In the genomic region with DNA sequence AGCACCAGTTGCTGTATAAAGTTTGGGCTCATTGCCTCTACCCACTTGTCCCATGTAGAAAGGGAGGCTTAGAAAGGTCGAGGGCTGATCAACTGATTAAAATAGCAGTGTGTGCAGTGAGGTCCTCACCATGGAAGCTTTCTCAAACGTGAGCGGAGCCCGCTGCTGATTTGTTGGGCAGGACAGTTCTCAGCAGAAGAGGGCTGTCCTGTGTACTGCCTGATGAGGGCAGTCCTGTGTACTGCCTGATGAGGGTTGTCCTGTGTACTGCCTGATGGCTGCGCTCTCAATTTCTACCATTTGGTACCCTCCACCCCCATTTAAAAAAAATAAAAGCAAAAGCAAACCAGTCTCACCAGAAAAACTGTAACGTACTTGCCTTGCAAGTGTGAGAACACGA, we compare ENCODE assay signal across 9 mouse cellular contexts.
DNase-seq lines count a peak whose midpoint lies in the region; ATAC-seq and TF ChIP-seq lines count a peak whose summit lies in the region.
"Had no signal": no experiment of that assay in that cellular context is flagged by ENCODE, and none has a peak within 500 bp of the region (broad histone marks: within the 10 kb centered on the region; RNA-seq: fewer than 3 reads in every experiment).

No protein-coding gene starts in this region.

- no peak for TF ChIP-seq POLR2A in MEL (IDR thresholded peaks at IDR 0.05; ENCODE audit: control insufficient read depth in 1 of 2, insufficient read depth in 1 of 2, low read depth in 1 of 2, low read length in 2 of 2, poor library complexity in 1 of 2)
- TF ChIP-seq POLR2A in cerebellum, adult 2 months (IDR thresholded peaks at IDR 0.05; ENCODE audit: borderline replicate concordance, insufficient read depth, low read length): no peak

- TF ChIP-seq EP300 in MEL (IDR thresholded peaks at IDR 0.05; ENCODE audit: low read depth in 1 of 2, low read length in 2 of 2): no peak

- H3K4me1 ChIP-seq in MEL (ENCODE audit: control insufficient read depth in 1 of 2, insufficient read depth in 2 of 2, low read length in 2 of 2): peaks cover 0 to 14% of the 10 kb centered on the region in 2 experiments; a peak in 2 of 4 replicates
- H3K4me1 ChIP-seq in midbrain, embryonic 15.5 days: peaks cover 36% of the 10 kb centered on the region
- no peaks in the 10 kb centered on the region for H3K4me1 ChIP-seq in cerebellum, adult 2 months (ENCODE audit: control insufficient read depth, insufficient read depth, low read length)
- no peaks in the 10 kb centered on the region for H3K4me1 ChIP-seq in forebrain, postnatal 0 days (ENCODE audit: insufficient read depth)
- H3K4me1 ChIP-seq: embryonic facial prominence, embryonic 12.5 days had no signal

- TF ChIP-seq RAD21 in MEL (IDR thresholded peaks at IDR 0.05; ENCODE audit: low read depth, low read length): no peak

- TF ChIP-seq CTCF in MEL (IDR thresholded peaks at IDR 0.05 in 2 of 3, conservative IDR thresholded peaks at IDR 0.05 in 1 of 3; ENCODE audit: control insufficient read depth in 1 of 3, insufficient read depth in 1 of 3, low read depth in 2 of 3, low read length in 3 of 3, poor library complexity in 1 of 3, severe bottlenecking in 1 of 3): no peak
- TF ChIP-seq CTCF in cerebellum, adult 2 months (IDR thresholded peaks at IDR 0.05; ENCODE audit: borderline replicate concordance, insufficient read depth, low read depth, low read length): no peak
- no peak for TF ChIP-seq CTCF in forebrain, postnatal 0 days (IDR thresholded peaks at IDR 0.05; ENCODE audit: low read depth)

- peak; percentile 94 for DNase-seq in heart, adult 11 months
- DNase-seq in heart, postnatal 25 days (ENCODE audit: low spot score): no peak
- peak; percentile 53 for DNase-seq in MEL (ENCODE audit: low read depth, low spot score)
- peak; percentile 38 for DNase-seq in heart, postnatal 4 days
- DNase-seq in cerebellum, adult 2 months: no peak
- DNase-seq in forebrain, postnatal 0 days: no peak
- DNase-seq in adrenal gland, postnatal 4 days (ENCODE audit: low spot score in 2 of 2): no peak

- no peaks in the 10 kb centered on the region for H3K9me3 ChIP-seq in MEL (replicated peaks; ENCODE audit: insufficient read depth, low read length)
- no peaks in the 10 kb centered on the region for H3K9me3 ChIP-seq in midbrain, embryonic 15.5 days
- no peaks in the 10 kb centered on the region for H3K9me3 ChIP-seq in forebrain, postnatal 0 days (ENCODE audit: low read length)
- H3K9me3 ChIP-seq: embryonic facial prominence, embryonic 12.5 days had no signal

- ATAC-seq in midbrain, embryonic 15.5 days (replicated peaks): no peak
- no peak; the same call in 1 of the 2 replicates for ATAC-seq in forebrain, postnatal 0 days

- H3K36me3 ChIP-seq in MEL (ENCODE audit: control insufficient read depth in 1 of 2, insufficient read depth in 2 of 2, low read length in 2 of 2): peaks cover 0 to 2% of the 10 kb centered on the region in 2 experiments; a peak in 2 of 4 replicates
- no peaks in the 10 kb centered on the region for H3K36me3 ChIP-seq in midbrain, embryonic 15.5 days (replicated peaks)
- no peaks in the 10 kb centered on the region for H3K36me3 ChIP-seq in forebrain, postnatal 0 days (ENCODE audit: insufficient read depth)
- H3K36me3 ChIP-seq: embryonic facial prominence, embryonic 12.5 days had no signal

- no peaks in the 10 kb centered on the region for H3K27me3 ChIP-seq in MEL (ENCODE audit: control insufficient read depth in 1 of 2, insufficient read depth in 2 of 2, low read length in 2 of 2)
- H3K27me3 ChIP-seq in midbrain, embryonic 15.5 days (replicated peaks): no peaks in the 10 kb centered on the region
- no peaks in the 10 kb centered on the region; the same call in 1 of the 2 replicates for H3K27me3 ChIP-seq in cerebellum, adult 2 months (ENCODE audit: control insufficient read depth, insufficient read depth, low read length)
- peaks cover 10% of the 10 kb centered on the region for H3K27me3 ChIP-seq in forebrain, postnatal 0 days (ENCODE audit: insufficient read depth, low read length)
- H3K27me3 ChIP-seq: embryonic facial prominence, embryonic 12.5 days had no signal

- intact Hi-C loops in heart, postnatal 25 days (cut with DNase I): loop anchor here (5.0 kb wide), 1 partner anchor 83 kb away; a partner anchor contains a TSS

- no peaks in the 10 kb centered on the region for H3K79me2 ChIP-seq in MEL (ENCODE audit: control insufficient read depth, insufficient read depth, low read length, poor library complexity)

- no peak overlapping the region for H3K4me2 ChIP-seq in midbrain, embryonic 15.5 days
- H3K4me2 ChIP-seq in forebrain, postnatal 0 days (ENCODE audit: low read depth): no peak overlapping the region
- H3K4me2 ChIP-seq: embryonic facial prominence, embryonic 12.5 days had no signal

- no peak overlapping the region; the same call in 1 of the 2 replicates for H3K9ac ChIP-seq in MEL (ENCODE audit: control insufficient read depth, low read depth, low read length, poor library complexity, severe bottlenecking)
- no peak overlapping the region for H3K9ac ChIP-seq in midbrain, embryonic 15.5 days
- H3K9ac ChIP-seq in forebrain, postnatal 0 days: no peak overlapping the region
- H3K9ac ChIP-seq: embryonic facial prominence, embryonic 12.5 days had no signal

- WGBS in midbrain, embryonic 15.5 days: 60% methylated on average over 7 of the region's 7 CpGs
- WGBS in cerebellum, adult 2 months: 61% methylated on average over 7 of the region's 7 CpGs
- whole genome bisulfite sequencing in forebrain, postnatal 0 days: 69% methylated on average over 7 of the region's 7 CpGs

- H3K4me3 ChIP-seq in MEL (ENCODE audit: control insufficient read depth in 1 of 2, insufficient read depth in 1 of 2, low read depth in 2 of 2, low read length in 2 of 2): no peak overlapping the region
- no peak overlapping the region for H3K4me3 ChIP-seq in midbrain, embryonic 15.5 days
- no peak overlapping the region for H3K4me3 ChIP-seq in cerebellum, adult 2 months (replicated peaks; ENCODE audit: insufficient read depth, low read depth, low read length)
- no peak overlapping the region for H3K4me3 ChIP-seq in forebrain, postnatal 0 days (ENCODE audit: low read depth, low read length)
- H3K4me3 ChIP-seq: embryonic facial prominence, embryonic 12.5 days had no signal

- peak overlapping the region; percentile 52; the same call in 1 of the 2 replicates for H3K27ac ChIP-seq in MEL (ENCODE audit: control insufficient read depth, low read depth, low read length)
- peak overlapping the region; percentile 72 for H3K27ac ChIP-seq in midbrain, embryonic 15.5 days
- H3K27ac ChIP-seq in cerebellum, adult 2 months (ENCODE audit: insufficient read depth, low read length): no peak overlapping the region
- H3K27ac ChIP-seq in forebrain, postnatal 0 days (ENCODE audit: low read depth, low read length): no peak overlapping the region
- H3K27ac ChIP-seq: embryonic facial prominence, embryonic 12.5 days had no signal

TF ChIP-seq in MEL, 35 proteins besides CTCF, POLR2A, EP300 and RAD21:
- no peak for TF ChIP-seq ZNF384 (IDR thresholded peaks at IDR 0.05; ENCODE audit: low read depth, low read length)
- TF ChIP-seq ETS1 (IDR thresholded peaks at IDR 0.05; ENCODE audit: low read depth, low read length): no peak
- no peak for TF ChIP-seq SIN3A (IDR thresholded peaks at IDR 0.05; ENCODE audit: low read length)
- TF ChIP-seq MAX (IDR thresholded peaks at IDR 0.05; ENCODE audit: low read length): peak; percentile 79

Comparison
In these comparisons a context has a peak if more than half of its experiments do, and no peak if none do; other contexts are left out.
1. DNase-seq: peak in heart, adult 11 months (single experiment), MEL (single experiment) and heart, postnatal 4 days (single experiment); none in heart, postnatal 25 days (single experiment), cerebellum, adult 2 months (0 of 2), forebrain, postnatal 0 days (single experiment) and adrenal gland, postnatal 4 days (0 of 2).
2. H3K27ac ChIP-seq: peak in MEL (single experiment) and midbrain, embryonic 15.5 days (single experiment); none in cerebellum, adult 2 months (single experiment) and forebrain, postnatal 0 days (single experiment).